Mouse (Mus musculus): ENCODE measurements around the gene Cnot2. TPM values are rescaled to one million over a fixed set of nuclear protein-coding genes. Genes with fewer than 3 reads are reported as not detected.

The Cnot2 gene
- total RNA-seq, 2 experiments from 2014 or later: 38.3 to 39.2 TPM

- DNase-seq: no peak
These were observed 100.3 kb downstream of the Cnot2 start for GRCm38 (mm10) chr10:116480988-116481387.

- no peak for DNase-seq
These were observed 104.8 kb downstream of the Cnot2 start for GRCm38 (mm10) chr10:116476559-116476958.

- DNase-seq: no peak
These were observed 105.6 kb downstream of the Cnot2 start for GRCm38 (mm10) chr10:116475725-116476124.

- peak in 1 of 2 experiments; percentile 18 for DNase-seq
These were observed 107.4 kb downstream of the Cnot2 start, which contains the start of gene Kcnmb4 for GRCm38 (mm10) chr10:116473759-116474549. TSS of gene Kcnmb4 (minus strand) at chr10:116473878.

GRCm38 (mm10) chr10:116473071-116473758 is 108.1 kb downstream of the Cnot2 start:
- DNase-seq: peak in 1 of 2 experiments; percentile 12

GRCm38 (mm10) chr10:116472579-116472978 is 108.7 kb downstream of the Cnot2 start:
- no peak for DNase-seq

GRCm38 (mm10) chr10:116470306-116470925 is 110.9 kb downstream of the Cnot2 start:
- no peak for DNase-seq

- DNase-seq: no peak
These were observed 113.2 kb downstream of the Cnot2 start for GRCm38 (mm10) chr10:116468094-116468493.

- DNase-seq: no peak
These were observed 117.5 kb downstream of the Cnot2 start for GRCm38 (mm10) chr10:116463753-116464345.

GRCm38 (mm10) chr10:116461443-116461842 is 119.9 kb downstream of the Cnot2 start:
- DNase-seq: no peak

- no peak for DNase-seq
These were observed 122.5 kb downstream of the Cnot2 start for GRCm38 (mm10) chr10:116458786-116459185.

- DNase-seq: no peak
These were observed 128.5 kb downstream of the Cnot2 start for GRCm38 (mm10) chr10:116452771-116453170.

- no peak for DNase-seq
These were observed 130.7 kb downstream of the Cnot2 start for GRCm38 (mm10) chr10:116450621-116451020.

GRCm38 (mm10) chr10:116448166-116448565 is 133.1 kb downstream of the Cnot2 start:
- DNase-seq: no peak

- DNase-seq: no peak
These were observed 134.1 kb downstream of the Cnot2 start for GRCm38 (mm10) chr10:116447176-116447575.

GRCm38 (mm10) chr10:116446040-116446439 is 135.3 kb downstream of the Cnot2 start:
- no peak for DNase-seq

GRCm38 (mm10) chr10:116444826-116445225 is 136.5 kb downstream of the Cnot2 start:
- DNase-seq: no peak

- DNase-seq: no peak
These were observed 136.9 kb downstream of the Cnot2 start for GRCm38 (mm10) chr10:116444371-116444770.

- DNase-seq: no peak
These were observed 140.4 kb downstream of the Cnot2 start for GRCm38 (mm10) chr10:116440946-116441345.

GRCm38 (mm10) chr10:116440088-116440487 is 141.2 kb downstream of the Cnot2 start:
- no peak for DNase-seq

GRCm38 (mm10) chr10:116435455-116435854 is 145.9 kb downstream of the Cnot2 start:
- DNase-seq: no peak

All from heart, adult 18-20 months (tissue).